Mouse (Mus musculus) c-Kit-positive CD71-positive TER-119-negative erythroid progenitor cells, embryonic 14.5 days (primary cell): ENCODE data around the gene Smcp.
A peak's percentile ranks its signal among the peaks of the same experiment; 100 is the strongest.

Source experiments
- DNase-seq: peaks from one replicate; pipeline ENCODE4 v3.0.0-alpha.2; 2013; ENCODE audit warnings: low read depth

Smcp gene

DNA sequence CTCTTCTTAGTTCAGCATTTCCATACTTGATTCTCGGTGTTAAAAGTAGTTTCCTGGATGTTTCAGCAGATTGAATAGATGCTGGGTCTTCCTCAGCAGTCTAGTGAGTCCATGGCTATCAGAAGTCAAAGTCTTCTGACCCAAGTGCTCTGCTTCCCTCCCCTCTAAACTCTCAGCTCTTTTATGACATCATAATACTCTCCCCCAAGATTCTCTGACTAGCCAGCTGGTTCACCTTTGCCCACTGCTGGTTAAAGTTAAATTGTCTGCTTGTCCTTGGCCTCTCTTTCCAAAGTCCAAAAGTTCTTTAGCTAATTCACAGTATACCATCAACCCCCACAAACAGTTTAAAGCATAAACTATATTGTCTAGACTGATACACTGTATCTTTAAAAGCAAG, at the start of gene Smcp:
Gene Smcp (minus strand): TSS at position 140 of the 400 bp plus-strand sequence.
- DNase-seq, result no peak

DNA sequence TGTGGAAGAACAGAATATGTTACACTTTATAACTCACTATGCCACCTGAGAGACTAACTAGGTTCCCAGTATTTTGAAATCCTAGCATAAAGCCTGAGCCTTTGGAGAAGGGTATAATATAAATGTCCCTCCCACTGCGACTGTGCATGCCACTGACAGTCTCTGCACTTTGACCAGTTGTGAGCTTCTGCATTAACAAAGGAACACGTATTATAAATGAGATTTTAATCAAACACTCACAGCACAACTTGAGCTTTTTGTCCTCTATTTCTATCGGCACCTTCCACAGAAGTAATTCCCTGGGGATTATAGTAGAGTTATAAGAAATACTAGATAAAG, 49.8 kb upstream of the Smcp start:
- no peak for DNase-seq

DNA sequence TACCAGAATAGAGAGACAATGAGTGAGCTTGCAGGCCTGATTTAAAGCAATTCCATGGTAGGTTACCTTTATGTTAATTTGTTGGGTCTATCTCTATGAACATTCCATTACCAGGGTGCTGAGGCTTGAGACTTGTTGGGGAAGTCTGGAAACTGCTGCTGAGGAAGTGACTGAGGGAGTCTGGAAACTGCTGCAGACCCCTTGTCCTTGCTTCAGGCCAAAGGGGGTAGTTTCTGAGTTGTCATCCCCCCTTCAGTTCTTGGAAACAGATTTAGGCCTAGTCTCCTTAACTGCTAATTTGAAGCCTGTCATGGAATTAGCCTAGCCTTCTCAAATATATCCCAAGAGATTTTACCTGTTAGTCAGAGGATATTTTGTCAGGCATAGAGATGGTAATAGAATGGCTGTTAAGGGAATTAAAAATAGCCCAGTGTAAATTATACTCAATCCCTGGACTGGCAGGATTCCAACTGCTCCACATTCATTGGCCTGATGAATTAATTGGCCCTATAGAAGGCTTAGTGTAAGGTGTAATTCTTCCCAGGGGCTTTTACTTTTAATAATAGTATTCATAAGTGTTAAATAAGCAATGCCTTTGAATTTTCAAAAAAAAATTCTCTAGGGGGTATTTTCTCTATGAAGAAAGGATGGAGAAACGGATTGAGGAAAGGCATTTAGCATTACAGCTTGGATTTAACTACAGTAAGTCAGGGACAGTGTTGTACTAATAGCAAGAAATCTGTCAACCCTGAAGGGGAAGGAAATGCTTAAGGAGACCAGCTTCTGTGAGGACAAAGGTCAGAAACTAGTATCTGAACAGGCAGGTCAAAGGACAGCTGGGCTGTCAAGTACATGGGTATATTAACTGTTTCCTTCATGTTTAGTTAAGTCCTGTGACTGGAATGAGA, 49.2 kb upstream of the Smcp start:
- no peak for DNase-seq

DNA sequence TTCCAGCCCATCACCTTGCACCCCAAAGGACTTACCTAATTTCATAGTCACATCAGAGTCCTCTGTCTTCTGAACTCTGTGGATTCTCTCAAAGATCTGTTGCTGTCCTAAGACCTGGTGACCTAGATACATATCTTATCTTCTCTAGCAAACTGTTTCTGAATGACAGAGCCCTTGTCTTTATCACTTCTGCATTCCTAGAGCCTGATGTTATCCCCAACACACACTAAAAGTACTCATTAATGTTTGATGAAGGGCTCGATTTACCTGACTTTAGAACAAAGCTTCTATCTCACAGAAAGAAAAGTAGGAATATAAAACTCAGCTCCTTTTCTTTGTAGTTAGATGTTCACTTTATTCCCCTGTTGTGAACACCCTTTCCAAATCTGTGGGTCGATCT, 32.8 kb upstream of the Smcp start, which contains the start of gene Lce6a:
Gene Lce6a (minus strand): TSS at position 101 of the 400 bp plus-strand sequence.
- DNase-seq, result no peak

DNA sequence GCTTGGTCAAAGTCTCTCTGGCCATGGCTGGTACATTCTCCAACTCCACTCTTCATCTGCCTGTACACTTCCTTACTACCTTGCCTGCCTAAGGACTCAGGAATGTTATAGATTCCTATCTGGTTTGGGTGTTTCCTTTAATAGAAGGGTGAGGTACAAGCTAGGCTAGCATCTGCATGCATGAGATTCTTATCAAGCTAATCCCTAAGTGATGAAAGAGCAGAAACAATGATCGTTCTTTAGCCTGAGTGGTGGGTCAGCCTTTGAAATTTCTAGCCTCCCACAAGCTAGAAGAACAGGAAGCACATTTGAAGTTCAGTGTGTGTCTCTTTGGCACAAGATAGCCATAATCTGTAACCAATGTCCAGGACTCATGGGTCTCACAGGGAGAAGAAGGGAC, 21.0 kb upstream of the Smcp start:
- DNase-seq, result no peak

DNA sequence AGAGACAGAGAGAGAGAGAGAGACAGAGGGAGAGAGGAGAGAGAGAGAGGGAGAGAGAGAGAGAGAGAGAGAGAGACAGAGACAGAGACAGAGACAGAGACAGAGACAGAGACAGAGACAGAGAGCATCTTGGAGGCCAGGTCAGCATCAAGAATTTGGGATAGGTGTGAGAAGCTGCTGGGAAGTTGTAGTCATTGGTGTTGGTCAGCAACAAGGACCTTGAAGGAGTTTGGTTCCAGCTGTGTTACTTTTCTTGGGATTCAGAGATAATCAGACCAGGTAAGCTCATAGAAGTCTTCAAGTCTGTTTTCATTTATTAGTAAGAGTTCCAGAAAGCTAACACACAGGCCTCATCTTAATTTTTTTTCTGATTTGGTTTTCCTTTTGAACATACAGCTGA, 18.6 kb upstream of the Smcp start, which contains the start of gene 2210017I01Rik:
Gene 2210017I01Rik (minus strand): TSS at position 101 of the 400 bp plus-strand sequence.
- DNase-seq, result no peak

DNA sequence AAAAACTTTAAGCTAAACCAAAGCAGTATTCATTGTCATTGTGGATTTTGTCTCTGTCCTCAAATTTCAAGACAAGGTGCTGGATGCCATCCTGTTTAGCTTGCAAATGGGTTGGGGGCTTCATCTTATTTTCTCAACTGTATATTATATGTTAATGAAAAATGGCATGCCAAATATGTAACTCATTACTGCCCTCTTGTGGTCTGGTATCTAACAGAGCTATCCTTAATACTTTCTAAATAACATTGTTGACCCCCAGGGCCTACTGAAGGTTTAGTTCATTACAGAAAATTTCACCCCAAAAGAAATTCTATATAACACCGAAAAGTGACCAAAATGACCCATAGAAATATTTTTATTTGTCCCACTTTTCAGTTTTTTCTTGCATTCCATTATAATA, 13.4 kb upstream of the Smcp start:
- peak; percentile 13 for DNase-seq

DNA sequence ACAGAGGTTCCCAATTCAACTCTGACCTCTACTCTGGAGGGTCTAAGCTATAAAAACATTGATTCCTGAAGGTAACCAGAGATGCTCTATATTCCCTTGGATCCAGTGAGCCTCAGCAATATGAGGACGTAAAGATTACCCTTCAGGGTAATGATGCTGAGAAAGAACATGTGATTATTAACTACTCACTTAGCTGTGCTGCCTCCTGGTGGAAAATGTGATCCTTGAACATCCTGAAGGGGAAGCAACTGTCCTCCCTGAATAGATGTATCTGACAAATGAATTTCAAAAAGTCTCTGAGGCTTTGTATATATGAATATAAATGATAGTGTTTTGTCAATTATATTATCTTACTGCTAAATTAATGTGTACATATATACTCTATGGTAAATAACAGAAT, 11.7 kb upstream of the Smcp start:
- DNase-seq, result no peak

DNA sequence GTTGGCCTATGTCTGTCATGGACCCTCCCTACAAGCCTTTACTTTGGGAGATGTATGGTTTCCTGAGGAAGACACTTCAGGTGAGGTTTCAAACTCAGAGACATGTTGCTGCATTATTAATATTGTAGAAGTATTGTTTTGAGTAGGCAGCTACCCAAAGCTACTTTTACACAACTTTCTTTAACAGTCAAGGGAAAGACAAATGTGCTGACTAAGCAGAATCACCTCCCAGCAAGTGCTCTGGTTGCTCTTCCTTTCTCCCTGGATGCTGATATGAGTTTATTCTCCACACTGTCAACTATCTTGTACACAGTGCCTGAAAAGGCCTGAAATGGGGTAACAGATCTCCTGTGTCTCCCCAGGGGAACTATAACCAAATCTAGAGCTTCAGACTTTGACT, 11.2 kb upstream of the Smcp start:
- no peak for DNase-seq

DNA sequence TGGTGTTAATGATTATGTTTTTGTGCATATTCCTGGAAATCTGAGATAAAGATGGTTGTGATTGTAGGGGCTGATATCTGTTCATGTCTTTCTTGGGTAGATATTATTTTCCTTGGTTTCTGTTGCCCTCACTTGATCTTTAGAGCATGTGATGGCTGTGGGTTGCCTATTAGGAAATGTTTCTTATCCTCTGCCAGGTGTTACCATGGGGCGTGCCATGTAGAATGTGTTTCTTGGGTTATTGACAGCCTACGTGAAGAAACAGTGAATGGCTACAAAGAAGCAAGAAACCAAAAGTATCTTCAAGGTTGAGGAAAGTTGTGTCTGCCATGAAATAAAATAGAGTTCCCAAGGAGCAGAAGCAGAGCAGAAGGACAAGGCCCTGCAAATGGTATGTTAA, 9.6 kb upstream of the Smcp start:
- DNase-seq, result no peak

DNA sequence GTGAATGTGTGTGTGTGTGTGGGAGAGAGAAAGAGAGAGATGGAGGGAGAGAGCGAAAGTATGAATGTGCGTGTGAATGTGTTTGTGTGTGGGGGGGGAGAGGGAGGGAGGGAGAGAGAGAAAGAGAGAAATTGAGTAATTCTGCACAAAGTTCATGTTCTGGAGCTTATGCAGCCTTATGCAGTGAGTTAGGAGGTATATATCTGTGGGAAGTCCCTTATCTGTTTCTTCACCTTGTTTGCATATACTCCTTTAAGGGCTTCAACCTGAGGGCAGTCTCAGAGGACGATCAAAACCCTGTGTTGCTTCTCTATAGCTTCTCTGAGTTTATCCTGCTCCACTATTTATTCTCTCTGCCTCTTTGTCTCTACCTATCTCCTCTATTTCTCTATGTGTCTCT, 1.6 kb downstream of the Smcp start:
- DNase-seq, result no peak

DNA sequence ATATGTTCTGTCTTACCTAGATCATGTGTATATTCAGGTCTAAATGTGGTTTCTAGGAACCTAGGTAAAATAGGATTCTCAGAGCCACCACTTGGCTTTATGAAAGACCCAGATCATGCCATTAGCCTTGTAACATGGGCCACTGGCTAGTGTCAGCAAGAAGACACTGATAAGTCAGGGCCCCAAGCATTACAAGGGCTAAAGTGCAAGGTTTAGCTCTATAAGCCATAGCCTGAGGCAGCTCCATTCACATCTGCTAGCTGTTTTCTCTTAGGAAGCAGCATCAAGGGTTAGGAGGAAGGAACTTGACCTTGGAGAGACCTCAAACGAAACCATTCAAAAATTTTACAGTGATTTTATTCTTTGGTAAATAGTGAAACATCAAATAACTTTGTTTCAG, 3.7 kb downstream of the Smcp start:
- no peak for DNase-seq

DNA sequence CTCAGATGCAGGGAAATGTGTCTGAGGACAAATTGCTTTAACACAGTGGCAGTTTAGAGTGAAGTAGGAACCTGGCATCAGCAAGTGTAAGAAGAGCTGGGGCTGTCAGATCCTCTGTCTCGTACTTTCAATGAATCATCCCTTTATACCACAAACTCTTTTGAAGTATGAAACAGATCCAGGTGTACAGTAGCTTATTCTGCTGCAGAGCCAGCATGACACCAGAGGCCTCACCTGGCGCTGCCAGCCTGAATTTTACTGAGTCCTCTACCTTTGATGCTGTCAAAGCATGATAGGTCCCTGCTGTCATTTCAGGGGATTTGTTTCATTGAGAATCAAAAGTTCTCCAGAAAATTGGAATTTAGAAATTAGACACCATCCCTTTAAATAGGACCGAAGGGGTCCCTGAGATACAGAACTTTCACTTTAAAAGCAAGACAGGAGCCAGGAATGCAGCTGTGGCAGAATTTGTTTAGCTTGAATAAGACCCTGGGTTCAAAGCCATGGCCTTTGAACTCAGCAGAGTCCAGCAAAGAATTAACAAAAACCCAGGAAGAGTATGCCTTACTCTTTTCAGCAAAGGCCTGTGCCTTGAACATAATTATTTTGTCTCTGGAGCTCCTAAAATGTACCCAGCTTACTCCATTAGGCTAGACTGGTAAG, 5.5 kb downstream of the Smcp start:
- no peak for DNase-seq

DNA sequence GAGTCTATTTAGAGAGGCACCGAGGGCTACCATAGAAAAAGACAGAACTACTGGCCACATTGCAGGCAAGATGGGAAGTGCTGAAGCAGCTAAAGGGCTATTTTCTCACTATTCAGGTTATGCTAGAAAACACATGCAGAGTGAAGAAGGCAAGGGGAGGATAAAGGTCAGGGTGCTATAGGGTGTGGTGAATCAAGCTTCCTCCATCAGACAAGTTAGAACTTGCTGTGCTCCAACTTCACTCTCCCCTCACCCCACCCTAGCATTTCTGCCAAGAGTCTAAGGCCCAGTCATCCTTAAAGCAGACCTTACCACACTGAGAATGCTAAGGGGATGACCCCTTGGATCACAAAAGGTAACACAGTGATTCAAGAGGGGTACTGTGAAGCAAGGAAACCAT, 9.3 kb downstream of the Smcp start:
- no peak for DNase-seq

DNA sequence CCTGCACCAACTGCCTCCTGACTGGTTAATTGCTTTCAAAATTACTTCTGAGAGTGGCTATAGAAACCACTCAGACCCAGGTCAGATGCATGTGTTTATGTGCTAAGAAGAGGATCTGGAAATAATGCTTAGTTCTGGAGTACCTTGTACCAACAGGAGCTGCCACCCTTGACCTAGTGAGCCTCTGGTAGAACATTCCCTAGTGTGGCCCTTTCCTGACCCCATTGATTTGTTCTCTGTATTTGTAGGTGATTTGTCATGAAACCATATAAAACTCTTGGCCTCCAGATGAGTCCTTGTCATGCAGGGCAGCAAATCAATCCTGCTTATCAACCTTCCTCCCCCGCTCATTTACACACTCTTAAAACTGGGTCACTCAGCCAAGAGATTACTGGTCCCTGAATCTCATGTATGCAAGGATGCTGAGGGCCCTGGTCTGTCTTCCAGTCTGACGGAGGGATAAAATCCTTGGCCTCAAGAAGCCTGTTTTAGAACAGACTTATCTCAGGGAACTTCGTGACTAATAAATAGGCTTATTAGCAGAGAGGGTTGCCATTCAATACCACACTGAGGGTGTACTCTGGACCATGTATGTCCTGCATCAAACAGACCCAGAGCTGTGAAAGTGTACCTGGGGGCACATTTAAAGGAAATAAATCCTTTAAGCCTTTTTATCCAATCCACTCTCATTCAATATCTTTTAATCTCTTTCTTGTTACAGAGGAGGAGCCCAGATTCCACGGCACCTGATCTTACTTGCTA, 10.0 kb downstream of the Smcp start:
- DNase-seq, result no peak

DNA sequence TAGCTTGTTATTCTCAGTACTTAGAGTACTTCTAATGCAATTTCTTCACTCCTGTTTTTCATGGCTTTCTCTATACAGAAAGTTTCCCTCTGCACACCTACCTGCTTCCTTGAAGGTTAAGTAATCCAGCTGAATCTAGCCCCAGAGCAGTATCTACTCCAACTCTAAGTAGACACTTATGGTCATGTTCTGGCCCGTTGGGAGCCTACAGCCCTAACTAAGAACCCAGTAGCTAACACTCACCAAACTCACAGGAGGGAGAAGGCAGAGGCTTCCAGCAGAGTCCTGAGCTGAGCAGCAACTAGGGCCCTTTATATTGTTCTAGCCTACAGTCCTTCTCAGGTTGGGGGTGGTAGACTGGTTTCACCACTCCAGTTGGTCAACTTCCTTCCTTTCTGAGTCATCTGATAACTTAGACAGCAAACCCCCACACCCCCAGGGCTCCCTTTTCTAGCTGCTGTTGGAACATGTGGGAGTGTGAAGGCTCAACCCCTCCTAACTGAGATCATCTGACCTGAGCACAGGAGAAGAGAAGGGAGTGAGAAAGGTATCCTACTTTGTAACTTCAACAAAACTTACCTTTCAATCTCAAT, 15.3 kb downstream of the Smcp start, which contains the start of gene Ivl:
Gene Ivl (minus strand): TSS at position 287 of the 593 bp plus-strand sequence.
- no peak for DNase-seq

DNA sequence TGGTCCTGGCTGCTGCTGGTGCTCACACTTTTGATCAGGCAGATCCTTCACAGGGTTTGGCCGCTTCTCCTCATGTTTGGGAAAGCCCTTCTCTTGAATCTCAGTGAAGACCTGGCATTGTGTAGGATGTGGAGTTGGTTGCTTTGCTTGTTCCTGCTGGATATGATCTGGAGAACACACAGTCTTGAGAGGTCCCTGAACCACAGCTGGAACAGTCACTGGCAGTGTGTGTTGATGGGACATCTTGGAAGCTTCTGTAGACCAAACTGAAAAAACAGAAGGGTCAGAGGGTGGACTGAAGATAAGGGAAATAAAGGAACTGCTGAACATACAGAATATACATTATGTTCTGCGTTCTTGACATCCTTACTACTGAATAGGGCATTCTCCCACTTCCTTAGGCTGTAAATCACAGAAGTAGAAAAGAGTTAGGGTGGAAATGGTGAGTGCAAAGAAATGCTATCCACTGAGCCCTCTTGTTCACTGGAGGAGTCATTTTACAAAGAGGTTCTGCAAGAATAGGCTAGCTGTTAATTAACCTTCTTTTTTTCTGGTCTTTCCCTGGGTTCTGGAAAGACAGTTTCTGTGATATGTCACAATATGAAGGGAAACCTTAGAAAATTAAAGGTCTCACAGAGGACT, 16.2 kb downstream of the Smcp start:
- no peak for DNase-seq

DNA sequence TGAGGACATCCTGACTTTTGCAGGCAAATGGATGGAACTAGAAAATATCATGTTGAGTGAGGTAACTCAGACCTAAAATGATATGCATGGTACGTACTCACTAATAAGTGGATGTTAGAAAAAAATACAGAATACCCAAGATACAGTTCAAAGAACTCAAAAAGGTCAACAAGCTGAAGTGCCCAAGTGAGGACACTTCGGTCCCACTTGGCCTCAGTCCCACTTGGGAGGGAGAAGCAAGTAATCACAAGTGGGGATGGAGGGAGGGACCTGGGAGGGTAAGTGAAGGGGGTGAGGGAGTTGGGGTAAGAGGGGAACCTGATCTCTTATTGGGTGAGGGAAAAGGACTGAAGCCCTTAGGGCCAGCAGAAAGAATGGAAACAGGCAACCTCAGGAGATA, 20.0 kb downstream of the Smcp start:
- DNase-seq, result no peak

DNA sequence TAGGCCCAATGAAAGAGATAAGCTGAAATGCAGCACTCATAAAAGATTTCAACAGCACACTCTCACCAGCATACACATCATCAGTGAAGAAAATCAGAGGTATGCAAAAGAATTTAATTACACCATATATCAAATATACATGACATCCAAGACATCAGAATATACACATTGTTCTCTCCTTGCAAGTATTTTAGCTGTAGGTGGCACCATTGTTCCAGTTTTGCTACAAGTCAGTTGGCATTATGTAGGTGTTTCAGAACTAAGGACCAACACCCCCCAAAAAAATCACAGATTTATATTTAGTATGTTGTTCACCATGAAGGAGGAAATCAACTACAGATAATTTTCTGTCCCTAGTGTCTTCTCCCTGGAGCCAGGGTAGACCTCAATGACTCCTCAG, 23.4 kb downstream of the Smcp start:
- no peak for DNase-seq

DNA sequence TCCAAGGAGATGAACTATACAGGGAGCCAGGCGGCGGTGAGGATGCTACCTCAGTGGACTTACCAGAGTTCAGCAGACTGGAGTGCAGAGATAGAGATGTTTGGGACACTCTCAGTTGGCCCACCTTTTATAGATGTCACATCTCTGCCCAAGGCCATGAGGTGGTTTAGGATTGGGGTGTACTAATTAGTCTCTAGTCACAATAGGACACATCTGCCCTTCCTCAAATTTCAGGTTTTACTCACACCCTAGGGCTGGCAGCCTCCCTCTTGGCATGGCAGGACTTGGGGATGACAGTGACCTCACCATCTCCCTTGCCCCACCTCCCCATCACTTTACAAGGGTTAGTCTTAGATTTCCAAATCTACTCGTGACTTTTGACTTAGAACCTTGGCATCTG, 54.4 kb downstream of the Smcp start, which contains the start of gene 2310046K23Rik:
Gene 2310046K23Rik (minus strand): TSS at position 101 of the 400 bp plus-strand sequence.
- no peak for DNase-seq
